Mouse (Mus musculus) CH12.LX (cell line): ENCODE data around the gene Mxd1.

Experiments
- CHD2 ChIP-seq: IDR thresholded peaks from 2 replicates; pipeline ENCODE4 v1.6.1; 2011; ENCODE audit warnings: low read length, improper control_type of control experiment
- CTCF ChIP-seq, 2 experiments: IDR thresholded peaks in 1 of 2; conservative IDR thresholded peaks in 1 of 2; 2 replicates each; pipeline ENCODE4 v1.5.1; 2011 to 2012; ENCODE audit warnings: low read depth in 2 of 2, low read length in 2 of 2, improper control_type of control experiment in 1 of 2, inconsistent platforms in 1 of 2, mild to moderate bottlenecking in 1 of 2, moderate library complexity in 1 of 2
- EP300 ChIP-seq: IDR thresholded peaks from 2 replicates; pipeline ENCODE4 v1.6.1; 2011; ENCODE audit warnings: low read length, improper control_type of control experiment
- HCFC1 ChIP-seq: IDR thresholded peaks from 2 replicates; pipeline ENCODE4 v1.6.1; 2012; ENCODE audit warnings: low read depth, mild to moderate bottlenecking, inconsistent platforms, low read length, improper control_type of control experiment
- MAZ ChIP-seq: IDR thresholded peaks from 2 replicates; pipeline ENCODE4 v1.6.1; 2012; ENCODE audit warnings: low read depth, mild to moderate bottlenecking, inconsistent platforms, low read length, improper control_type of control experiment, moderate library complexity
- NELFE ChIP-seq: IDR thresholded peaks from 2 replicates; pipeline ENCODE4 v1.6.1; 2011; ENCODE audit warnings: low read depth, low read length, improper control_type of control experiment
- POLR2A ChIP-seq: IDR thresholded peaks from 2 replicates; pipeline ENCODE4 v1.6.1; 2011; ENCODE audit warnings: low read depth, mild to moderate bottlenecking, improper control_type of control experiment, low read length
- SMC3 ChIP-seq: IDR thresholded peaks from 2 replicates; pipeline ENCODE4 v1.6.1; 2011; ENCODE audit warnings: low read depth, low read length, improper control_type of control experiment
- USF2 ChIP-seq: conservative IDR thresholded peaks from 2 replicates; pipeline ENCODE4 v1.6.1; 2011; ENCODE audit warnings: low read depth, low read length, improper control_type of control experiment
- ZC3H11A ChIP-seq: IDR thresholded peaks from 2 replicates; pipeline ENCODE4 v1.6.1; 2012; ENCODE audit warnings: low read depth, mild to moderate bottlenecking, inconsistent platforms, low read length, improper control_type of control experiment
- ZNF384 ChIP-seq: IDR thresholded peaks from 2 replicates; pipeline ENCODE4 v1.6.1; 2012; ENCODE audit warnings: low read depth, low read length, improper control_type of control experiment, inconsistent platforms

GRCm38 (mm10) chr6:86598742-86599193 lies 70.2 kb downstream of the Mxd1 start:
- TF ChIP-seq MAZ (no peak), POLR2A (no peak), EP300 (no peak), CTCF (conservative IDR thresholded peaks at IDR 0.05 in 1 of 2, IDR thresholded peaks at IDR 0.05 in 1 of 2; ENCODE audit: low read depth in 2 of 2, low read length in 2 of 2) (no peak), USF2 (no peak), HCFC1 (no peak), ZC3H11A (no peak), CHD2 (no peak), ZNF384 (no peak), SMC3 (no peak), NELFE (no peak)
